Mouse (Mus musculus) stomach, postnatal 0 days (tissue): ENCODE results near the gene Lats1.

Experiments
- CTCF ChIP-seq: IDR thresholded peaks from 2 replicates; pipeline ENCODE4 v1.5.1; 2016; ENCODE audit warnings: antibody characterized with exemption, low read depth, mild to moderate bottlenecking, moderate library complexity
- EP300 ChIP-seq: optimal IDR thresholded peaks from 2 replicates; pipeline ENCODE3; 2016; ENCODE audit warnings: antibody characterized with exemption

- no peak for TF ChIP-seq CTCF
- TF ChIP-seq EP300 = no peak
These were observed 35.1 kb upstream of the Lats1 start for GRCm38 (mm10) chr10:7645911-7646310.
